18 mouse cellular contexts compared by ENCODE assay signal in genomic region chr11:11880351-11880750, GRCm38 (mm10). TPM values are rescaled to one million over a fixed set of nuclear protein-coding genes. Genes with fewer than 3 reads are reported as not detected.
A peak's percentile ranks its signal among the peaks of the same experiment; 100 is the strongest.
DNase-seq lines count a peak whose midpoint lies in the region; ATAC-seq and TF ChIP-seq lines count a peak whose summit lies in the region.
"Had no signal": no experiment of that assay in that cellular context is flagged by ENCODE, and none has a peak within 500 bp of the region (broad histone marks: within the 10 kb centered on the region; RNA-seq: fewer than 3 reads in every experiment).

No protein-coding gene starts in this region.

- no peak overlapping the region for H3K4me3 ChIP-seq in gastrocnemius, adult 2 months
- no peak overlapping the region for H3K4me3 ChIP-seq in hindbrain, embryonic 12.5 days
- no peak overlapping the region for H3K4me3 ChIP-seq in hindbrain, postnatal 0 days (ENCODE audit: low read length)
- no peak overlapping the region for H3K4me3 ChIP-seq in embryonic facial prominence, embryonic 10.5 days
- no peak overlapping the region for H3K4me3 ChIP-seq in limb, embryonic 13.5 days
- H3K4me3 ChIP-seq: forebrain, embryonic 15.5 days; hindbrain, embryonic 13.5 days; left cerebral cortex, adult 2 months had no signal

- intact Hi-C loops in gastrocnemius, adult 2 months (cut with DNase I): no loop called here

- WGBS in hindbrain, embryonic 12.5 days: 77% methylated on average over 7 of the region's 7 CpGs
- WGBS in hindbrain, postnatal 0 days: 85% methylated on average over 7 of the region's 7 CpGs
- 76% methylated on average over 7 of the region's 7 CpGs for WGBS in embryonic facial prominence, embryonic 10.5 days
- WGBS in limb, embryonic 13.5 days: 74% methylated on average over 7 of the region's 7 CpGs

- no peak overlapping the region for H3K9ac ChIP-seq in hindbrain, embryonic 12.5 days
- no peak overlapping the region for H3K9ac ChIP-seq in hindbrain, postnatal 0 days (replicated peaks; ENCODE audit: low read length)
- no peak overlapping the region for H3K9ac ChIP-seq in limb, embryonic 13.5 days
- H3K9ac ChIP-seq: forebrain, embryonic 15.5 days; hindbrain, embryonic 13.5 days had no signal

- H3K4me1 ChIP-seq in hindbrain, embryonic 12.5 days: peaks cover 37% of the 10 kb centered on the region
- H3K4me1 ChIP-seq in hindbrain, postnatal 0 days (ENCODE audit: insufficient read depth, low read length): no peaks in the 10 kb centered on the region
- H3K4me1 ChIP-seq in embryonic facial prominence, embryonic 10.5 days: peaks cover 89% of the 10 kb centered on the region
- H3K4me1 ChIP-seq in limb, embryonic 13.5 days: peaks cover 47% of the 10 kb centered on the region

- H3K36me3 ChIP-seq in hindbrain, embryonic 12.5 days: no peaks in the 10 kb centered on the region
- no peaks in the 10 kb centered on the region for H3K36me3 ChIP-seq in hindbrain, postnatal 0 days (ENCODE audit: insufficient read depth, low read length)
- H3K36me3 ChIP-seq in embryonic facial prominence, embryonic 10.5 days (replicated peaks): no peaks in the 10 kb centered on the region
- no peaks in the 10 kb centered on the region for H3K36me3 ChIP-seq in limb, embryonic 13.5 days
- H3K36me3 ChIP-seq: forebrain, embryonic 15.5 days; hindbrain, embryonic 13.5 days had no signal

- TF ChIP-seq CTCF in gastrocnemius, adult 2 months (IDR thresholded peaks at IDR 0.05): no peak
- no peak for TF ChIP-seq CTCF in hindbrain, postnatal 0 days (IDR thresholded peaks at IDR 0.05; ENCODE audit: low read depth)

- peak overlapping the region; percentile 85 for H3K27ac ChIP-seq in gastrocnemius, adult 2 months
- peak overlapping the region; percentile 48; the same call in 1 of the 2 replicates for H3K27ac ChIP-seq in hindbrain, embryonic 12.5 days
- no peak overlapping the region for H3K27ac ChIP-seq in hindbrain, postnatal 0 days
- H3K27ac ChIP-seq in embryonic facial prominence, embryonic 10.5 days (replicated peaks): peak overlapping the region; percentile 90
- H3K27ac ChIP-seq in limb, embryonic 13.5 days: peak overlapping the region; percentile 97
- H3K27ac ChIP-seq: forebrain, embryonic 15.5 days; hindbrain, embryonic 13.5 days; left cerebral cortex, adult 2 months; liver, embryonic 14.5 days had no signal

- H3K9me3 ChIP-seq in hindbrain, embryonic 12.5 days (replicated peaks): no peaks in the 10 kb centered on the region
- no peaks in the 10 kb centered on the region for H3K9me3 ChIP-seq in hindbrain, postnatal 0 days (ENCODE audit: low read length)
- no peaks in the 10 kb centered on the region for H3K9me3 ChIP-seq in embryonic facial prominence, embryonic 10.5 days
- no peaks in the 10 kb centered on the region for H3K9me3 ChIP-seq in limb, embryonic 13.5 days
- H3K9me3 ChIP-seq: forebrain, embryonic 15.5 days; hindbrain, embryonic 13.5 days had no signal

- ATAC-seq in hindbrain, embryonic 12.5 days (ENCODE audit: low FRiP score): no peak
- ATAC-seq in hindbrain, postnatal 0 days: no peak
- no peak for ATAC-seq in limb, embryonic 13.5 days (ENCODE audit: low FRiP score, low read depth)
- ATAC-seq in activated CD4-positive, CD25-positive, alpha-beta regulatory T cell, adult 4 months: no peak

- H3K4me2 ChIP-seq in hindbrain, embryonic 12.5 days (replicated peaks): no peak overlapping the region
- H3K4me2 ChIP-seq in hindbrain, postnatal 0 days (ENCODE audit: low read depth, low read length): no peak overlapping the region
- no peak overlapping the region for H3K4me2 ChIP-seq in limb, embryonic 13.5 days (replicated peaks)
- H3K4me2 ChIP-seq: forebrain, embryonic 15.5 days; hindbrain, embryonic 13.5 days had no signal

- no peak for DNase-seq in gastrocnemius, adult 2 months
- no peak for DNase-seq in gastrocnemius, postnatal 25 days
- DNase-seq in hindbrain, postnatal 0 days (ENCODE audit: low spot score): no peak
- DNase-seq in embryonic facial prominence, embryonic 10.5 days (ENCODE audit: low spot score): no peak
- DNase-seq in thymus, postnatal 10 days (ENCODE audit: low spot score in 2 of 2): no peak
- DNase-seq: adrenal gland, postnatal 10 days; cerebellum, adult 9-11 months; gastrocnemius, postnatal 10 days; kidney, adult 9 months; retina, postnatal 1 day had no signal

- H3K27me3 ChIP-seq in hindbrain, embryonic 12.5 days: no peaks in the 10 kb centered on the region
- H3K27me3 ChIP-seq in hindbrain, postnatal 0 days (ENCODE audit: insufficient read depth, low read length): no peaks in the 10 kb centered on the region
- H3K27me3 ChIP-seq in embryonic facial prominence, embryonic 10.5 days (replicated peaks; ENCODE audit: low read depth, poor library complexity, severe bottlenecking): 0 out of 2 replicates have a peak, but pooled peaks cover 4% of the 10 kb centered on the region
- no peaks in the 10 kb centered on the region for H3K27me3 ChIP-seq in limb, embryonic 13.5 days
- H3K27me3 ChIP-seq: forebrain, embryonic 15.5 days had no signal

RNA-seq across cellular contexts. Expression of gene Ddc, which starts 17.6 kb away (rescaled TPM):
- under 1 TPM; 0.61 to 0.81 TPM for total RNA-seq in gastrocnemius, adult 2 months (2021)
- 1 to 10 TPM in 1 of 2 experiments, under 1 TPM in 1; 0.94 to 2.5 TPM for total RNA-seq in gastrocnemius, postnatal 25 days (2021)
- 8.3 and 12.4 TPM in 2 replicates for polyA plus RNA-seq in hindbrain, embryonic 12.5 days (2016; fragmentation: Nextera tagmentation; extraction: Ambion mirVana)
- 11.4 and 13.7 TPM in 2 replicates for total RNA-seq in hindbrain, postnatal 0 days (2014; rRNA removed)
- 15.4 and 20.5 TPM in 2 replicates for polyA plus RNA-seq in hindbrain, postnatal 0 days (2015; fragmentation: Nextera tagmentation; extraction: Ambion mirVana)
- polyA plus RNA-seq in embryonic facial prominence, embryonic 10.5 days (2016; fragmentation: Nextera tagmentation; extraction: Ambion mirVana): 6.9 and 8.8 TPM in 2 replicates
- polyA plus RNA-seq in limb, embryonic 13.5 days (2015; fragmentation: Nextera tagmentation; extraction: Ambion mirVana): 16.8 and 18.4 TPM in 2 replicates
- 1 to 10 TPM; 1.9 to 2.4 TPM for polyA plus RNA-seq in activated CD4-positive, CD25-positive, alpha-beta regulatory T cell, adult 4 months (2017; shearing (Covaris generic))
- total RNA-seq: megakaryocyte progenitor cell, adult 5-6 weeks had no signal
